Mouse (Mus musculus) frontal cortex, postnatal 36 days (tissue): ENCODE measurements at regions not wholly inside any gene's neighbourhood (a gene's known extent, or its start where the extent isn't known, plus 50 kb on each side); places are given as distances from the start of the nearest gene placed in this dataset.
A peak's percentile ranks its signal among the peaks of the same experiment; 100 is the strongest.
"Not testable (repeated sequence)": the region's sequence is repeated elsewhere in the genome, so short reads cannot be mapped to it uniquely, and the experiment has no call there.

ENCODE experiments used
- DNase-seq, 2 experiments: peaks; one replicate each; pipeline ENCODE4 v3.0.0; 2022; ENCODE audit warnings: low spot score in 2 of 2

- no peak for DNase-seq
Observed at GRCm38 (mm10) chr7:36224416-36224815, 421.6 kb upstream of the Zfp507 start.

- no peak for DNase-seq
Observed at GRCm38 (mm10) chr7:36218386-36218785, 415.6 kb upstream of the Zfp507 start.

GRCm38 (mm10) chr7:36210034-36210433, 407.2 kb upstream of the Zfp507 start:
- no peak for DNase-seq

- DNase-seq = peak; percentile 34 to 40
Observed at GRCm38 (mm10) chr7:36207525-36208260, 404.9 kb upstream of the Zfp507 start.

- DNase-seq = no peak
Observed at GRCm38 (mm10) chr7:36198091-36198700, 395.4 kb upstream of the Zfp507 start.

- no peak for DNase-seq
Observed at GRCm38 (mm10) chr7:36196154-36196720, 393.4 kb upstream of the Zfp507 start.

- DNase-seq = no peak
Observed at GRCm38 (mm10) chr7:36192645-36193044, 389.8 kb upstream of the Zfp507 start.

- DNase-seq = peak in 1 of 2 experiments; percentile 22
Observed at GRCm38 (mm10) chr7:36177947-36178346, 375.1 kb upstream of the Zfp507 start.

GRCm38 (mm10) chr7:36175296-36175695, 372.5 kb upstream of the Zfp507 start:
- DNase-seq = peak; percentile 14 to 25

- DNase-seq = not testable (repeated sequence)
Observed at GRCm38 (mm10) chr7:36172511-36172910, 369.7 kb upstream of the Zfp507 start.

GRCm38 (mm10) chr7:36157270-36157945, 354.6 kb upstream of the Zfp507 start:
- no peak for DNase-seq

- DNase-seq = no peak
Observed at GRCm38 (mm10) chr7:36156595-36156994, 353.8 kb upstream of the Zfp507 start.

- DNase-seq = no peak
Observed at GRCm38 (mm10) chr7:36155576-36155975, 352.8 kb upstream of the Zfp507 start.

- DNase-seq = no peak
Observed at GRCm38 (mm10) chr7:36155159-36155558, 352.4 kb upstream of the Zfp507 start.

- DNase-seq = no peak
Observed at GRCm38 (mm10) chr7:36150871-36151560, 348.2 kb upstream of the Zfp507 start.

- DNase-seq = no peak
Observed at GRCm38 (mm10) chr7:36136571-36136970, 333.8 kb upstream of the Zfp507 start.

- no peak for DNase-seq
Observed at GRCm38 (mm10) chr7:36134557-36134956, 331.8 kb upstream of the Zfp507 start.

GRCm38 (mm10) chr7:36133658-36134143, 330.9 kb upstream of the Zfp507 start:
- DNase-seq = no peak

GRCm38 (mm10) chr7:36133026-36133425, 330.2 kb upstream of the Zfp507 start:
- no peak for DNase-seq

GRCm38 (mm10) chr7:36132569-36132968, 329.8 kb upstream of the Zfp507 start:
- no peak for DNase-seq

GRCm38 (mm10) chr7:36097054-36097453, 294.3 kb upstream of the Zfp507 start:
- DNase-seq = no peak
